Comparison of ENCODE assay signal across 8 mouse cellular contexts in genomic region chr15:80233733-80234509, GRCm38 (mm10). TPM values are rescaled to one million over a fixed set of nuclear protein-coding genes. Genes with fewer than 3 reads are reported as not detected.
DNase-seq lines count a peak whose midpoint lies in the region; ATAC-seq and TF ChIP-seq lines count a peak whose summit lies in the region.

Gene Mief1 (plus strand): TSS chr15:80234018.

- peak; percentile 91 for DNase-seq in MEL-GATA-1-ER (ENCODE audit: extremely low read depth, low read depth)
- peak; percentile 98 for DNase-seq in cerebellum, adult 8-10 months
- DNase-seq in hindbrain, embryonic 10.5 days (ENCODE audit: low spot score): peak; percentile 97
- DNase-seq in layer of hippocampus, adult 9-11 months: peak; percentile 98
- DNase-seq in lung, postnatal 0 days (ENCODE audit: low spot score): peak; percentile 99
- DNase-seq in ovary, postnatal 14 days (ENCODE audit: low spot score): peak; percentile 99
- peak; percentile 100 for DNase-seq in thymus, postnatal 14 days

- H3K4me2 ChIP-seq in lung, postnatal 0 days (replicated peaks; ENCODE audit: low read depth, low read length): peak within 1 kb of the TSS; percentile 71

- peak; percentile 94 for ATAC-seq in frontal cortex, adult (ENCODE audit: low TSS enrichment)
- peak; percentile 98 for ATAC-seq in lung, postnatal 0 days

- TF ChIP-seq EP300 in lung, postnatal 0 days (IDR thresholded peaks at IDR 0.05): no peak

- peak; percentile 21; the same call in 1 of the 2 replicates for TF ChIP-seq CTCF in lung, postnatal 0 days (IDR thresholded peaks at IDR 0.05)

- H3K4me3 ChIP-seq in hindbrain, embryonic 10.5 days: peak within 1 kb of the TSS; percentile 94
- H3K4me3 ChIP-seq in lung, postnatal 0 days (ENCODE audit: low read depth, low read length): peak within 1 kb of the TSS; percentile 67

- peaks cover 7% of the 10 kb centered on the region; the same call in 1 of the 2 replicates for H3K27me3 ChIP-seq in hindbrain, embryonic 10.5 days (ENCODE audit: insufficient read depth, poor library complexity, severe bottlenecking)
- H3K27me3 ChIP-seq in lung, postnatal 0 days (replicated peaks; ENCODE audit: insufficient read depth, low read length): no peaks in the 10 kb centered on the region

- H3K4me1 ChIP-seq in hindbrain, embryonic 10.5 days (replicated peaks): peaks cover 38% of the 10 kb centered on the region
- H3K4me1 ChIP-seq in lung, postnatal 0 days (ENCODE audit: insufficient read depth, low read depth, low read length): peaks cover 13% of the 10 kb centered on the region; the same call in 1 of the 2 replicates

- H3K9me3 ChIP-seq in hindbrain, embryonic 10.5 days: no peaks in the 10 kb centered on the region
- no peaks in the 10 kb centered on the region for H3K9me3 ChIP-seq in lung, postnatal 0 days (ENCODE audit: low read length)

- under 1% methylated on average over 67 of the region's 67 CpGs for WGBS in hindbrain, embryonic 10.5 days
- 1% methylated on average over 67 of the region's 67 CpGs for WGBS in lung, postnatal 0 days

- peaks cover 36% of the 10 kb centered on the region for H3K36me3 ChIP-seq in hindbrain, embryonic 10.5 days
- H3K36me3 ChIP-seq in lung, postnatal 0 days (ENCODE audit: insufficient read depth, low read length): peaks cover 15% of the 10 kb centered on the region; the same call in 1 of the 2 replicates

- H3K9ac ChIP-seq in lung, postnatal 0 days (replicated peaks; ENCODE audit: low read depth): peak within 1 kb of the TSS; percentile 75

- peak within 1 kb of the TSS; percentile 93 for H3K27ac ChIP-seq in hindbrain, embryonic 10.5 days
- H3K27ac ChIP-seq in lung, postnatal 0 days (ENCODE audit: low read length): peak within 1 kb of the TSS; percentile 81

RNA-seq across cellular contexts. Expression of gene Mief1, which starts in this region (rescaled TPM):
- polyA plus RNA-seq in hindbrain, embryonic 10.5 days (2016; fragmentation: Nextera tagmentation; extraction: Ambion mirVana): 38.6 and 39.3 TPM in 2 replicates
- polyA plus RNA-seq in lung, postnatal 0 days (2015; fragmentation: Nextera tagmentation; extraction: Ambion mirVana): 13.2 and 13.7 TPM in 2 replicates

Comparison
In these comparisons a context has a peak if more than half of its experiments do, and no peak if none do; other contexts are left out.
1. Peak in every context shown above with its lines: DNase-seq, ATAC-seq, H3K4me3 ChIP-seq and H3K27ac ChIP-seq.